Mouse (Mus musculus): ENCODE results near the gene Rabep1. TPM values are rescaled to one million over a fixed set of nuclear protein-coding genes. Genes with fewer than 3 reads are reported as not detected.
"Not testable (repeated sequence)": the region's sequence is repeated elsewhere in the genome, so short reads cannot be mapped to it uniquely, and the experiment has no call there.

Rabep1 gene
- polyA plus RNA-seq, 1 experiment = 12.3 TPM

- DNase-seq (ENCODE audit: low spot score) = no peak
These were observed 13.4 kb upstream of the Rabep1 start for GRCm38 (mm10) chr11:70831201-70831600.

DNA sequence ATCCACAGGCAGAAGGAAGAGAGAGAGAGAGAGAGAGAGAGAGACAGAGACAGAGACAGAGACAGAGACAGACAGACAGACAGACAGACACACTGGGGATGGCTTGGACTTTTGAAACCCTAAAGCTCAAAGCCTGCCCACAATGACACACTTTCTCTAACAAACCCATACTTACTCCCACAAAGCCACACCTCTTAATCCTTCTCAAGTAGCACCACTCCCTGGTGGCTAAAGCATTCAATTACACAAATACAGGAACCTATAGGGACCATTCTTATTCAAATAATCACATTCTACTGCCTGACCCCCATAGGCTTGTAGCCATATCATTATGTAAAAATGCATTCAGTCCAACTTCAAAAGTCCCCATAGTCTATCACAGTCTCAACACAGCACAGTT, 11.2 kb upstream of the Rabep1 start:
- DNase-seq (ENCODE audit: low spot score) = no peak

- DNase-seq (ENCODE audit: low spot score) = no peak
These were observed 10.7 kb upstream of the Rabep1 start for GRCm38 (mm10) chr11:70833831-70834230.

DNA sequence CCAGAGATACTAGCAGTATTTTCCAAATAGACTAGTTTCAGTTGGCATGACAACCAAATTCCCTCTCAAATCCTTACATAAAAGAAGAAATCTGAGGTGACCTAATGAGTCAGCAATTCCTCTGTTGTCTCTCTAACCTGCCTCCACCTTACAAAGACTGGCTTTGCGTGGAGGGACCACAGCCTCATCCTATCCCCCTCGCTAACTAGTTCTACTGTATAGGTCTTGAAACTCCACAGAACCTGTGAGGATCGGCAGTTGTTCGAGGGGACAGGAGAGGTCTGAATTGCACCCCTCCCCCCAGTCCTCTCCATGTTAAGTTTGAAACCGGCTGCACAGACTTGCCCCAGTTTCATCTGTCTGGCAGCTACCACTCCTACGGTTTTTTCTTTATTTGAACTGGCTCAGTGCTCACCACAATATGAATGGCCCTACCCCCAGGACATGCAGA, 9.2 kb upstream of the Rabep1 start:
- no peak for DNase-seq (ENCODE audit: low spot score)

DNA sequence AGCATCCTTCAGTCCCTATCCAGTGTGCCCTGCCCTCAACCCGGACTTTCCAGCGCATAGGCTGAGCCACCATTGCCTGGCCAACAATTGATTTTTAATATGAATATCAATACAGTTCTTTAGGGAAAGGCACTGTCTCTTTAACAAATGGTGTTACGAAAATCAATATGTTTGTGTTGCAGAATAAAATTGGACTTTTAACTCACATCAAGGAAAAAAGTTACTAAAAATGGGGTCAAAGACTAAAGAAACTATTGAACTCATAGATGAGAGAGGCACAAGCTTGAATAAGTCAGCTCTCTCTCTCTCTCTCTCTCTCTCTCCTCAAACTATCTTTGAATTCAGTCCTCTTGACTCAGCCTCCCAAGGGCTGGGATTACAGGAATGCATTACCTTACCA, 7.5 kb upstream of the Rabep1 start:
- no peak for DNase-seq (ENCODE audit: low spot score)

GRCm38 (mm10) chr11:70838610-70839009, 6.0 kb upstream of the Rabep1 start:
- no peak for DNase-seq (ENCODE audit: low spot score)

- no peak for DNase-seq (ENCODE audit: low spot score)
These were observed 1.6 kb upstream of the Rabep1 start for GRCm38 (mm10) chr11:70842983-70843382.

- no peak for DNase-seq (ENCODE audit: low spot score)
These were observed 652 bp upstream of the Rabep1 start for GRCm38 (mm10) chr11:70843701-70844551.

DNA sequence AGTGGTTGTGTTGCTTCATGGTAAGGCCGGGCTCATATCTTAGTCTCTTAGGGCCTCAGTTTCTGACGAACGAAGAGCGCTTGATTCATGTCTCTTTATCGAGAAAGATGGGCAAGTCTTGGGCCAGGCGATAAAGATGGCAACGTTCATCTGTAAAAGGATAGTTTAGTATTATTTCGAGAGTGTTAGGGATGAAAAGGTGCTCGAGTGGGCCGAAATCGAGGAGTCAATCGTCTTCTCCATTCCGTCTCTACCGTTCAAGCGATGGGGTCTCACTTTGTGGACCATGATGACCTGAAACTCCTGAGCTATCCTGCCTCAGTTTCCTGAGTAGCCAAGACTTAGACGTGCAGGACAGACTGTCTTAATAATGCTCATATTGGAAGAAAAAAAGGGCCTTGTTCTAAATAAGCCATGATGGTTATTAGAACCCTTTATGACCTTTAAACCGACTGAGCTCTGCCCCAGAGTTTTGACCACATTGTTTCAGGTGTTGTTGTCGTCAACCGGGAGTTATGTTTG, 940 bp downstream of the Rabep1 start:
- DNase-seq (ENCODE audit: low spot score) = no peak

GRCm38 (mm10) chr11:70846029-70846428, 1.5 kb downstream of the Rabep1 start:
- no peak for DNase-seq (ENCODE audit: low spot score)

DNA sequence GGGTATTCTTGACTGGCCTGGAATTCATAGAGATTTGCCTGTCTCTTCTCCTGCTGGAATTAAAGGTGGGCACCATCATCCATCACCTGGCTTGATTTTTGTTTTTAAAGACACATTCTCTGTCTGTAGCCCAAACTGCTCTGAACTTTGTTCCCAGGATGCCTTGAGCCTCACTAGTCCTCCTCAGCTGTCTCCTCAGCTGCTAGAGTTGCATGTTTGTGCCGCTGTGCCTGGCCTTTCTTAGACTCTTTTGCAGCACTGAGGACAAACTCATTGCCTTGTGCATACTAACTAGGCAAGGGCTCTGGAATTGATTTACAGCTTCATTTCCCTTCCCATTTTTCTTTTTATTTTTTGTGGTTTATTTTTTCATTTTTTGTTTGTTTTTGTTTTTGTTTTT, 15.8 kb downstream of the Rabep1 start:
- no peak for DNase-seq (ENCODE audit: low spot score)

DNA sequence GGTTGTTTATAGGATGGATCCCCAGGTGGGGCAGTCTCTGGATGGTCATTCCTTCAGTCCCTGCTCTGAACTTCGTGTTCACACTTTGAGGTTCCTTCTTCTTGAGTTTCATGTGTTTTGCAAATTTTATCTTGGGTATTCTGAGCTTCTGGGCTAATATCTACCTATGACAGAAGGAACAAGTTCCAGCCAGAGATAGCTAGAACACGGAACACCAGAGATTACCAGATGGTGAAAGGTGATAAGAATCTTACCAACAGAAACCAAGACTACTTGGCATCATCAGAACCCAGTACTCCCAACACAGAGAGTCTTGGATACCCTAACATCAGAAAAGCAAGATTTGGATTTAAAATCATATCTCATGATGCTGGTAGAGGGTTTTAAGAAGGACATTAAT, 18.6 kb downstream of the Rabep1 start:
- not testable (repeated sequence) for DNase-seq (ENCODE audit: low spot score)

DNA sequence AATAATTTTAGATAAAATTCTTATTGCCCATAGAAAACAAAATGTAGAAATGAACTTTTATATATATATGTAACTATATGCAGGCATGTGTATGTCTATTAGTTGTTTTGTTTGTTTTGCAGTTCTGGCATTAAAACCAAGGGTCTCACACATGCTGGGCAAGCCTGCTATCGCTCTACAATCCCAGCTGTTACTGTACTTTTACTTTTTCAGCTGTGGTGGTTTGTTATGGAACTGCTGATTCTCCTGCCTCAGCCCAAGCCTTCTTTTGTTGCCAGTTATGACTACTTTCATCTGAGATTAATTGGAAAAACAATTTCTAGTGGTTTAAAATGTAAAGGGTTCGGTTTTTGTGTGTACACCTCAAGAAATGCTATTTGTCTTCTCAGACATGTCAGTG, 20.6 kb downstream of the Rabep1 start:
- DNase-seq (ENCODE audit: low spot score) = no peak

DNA sequence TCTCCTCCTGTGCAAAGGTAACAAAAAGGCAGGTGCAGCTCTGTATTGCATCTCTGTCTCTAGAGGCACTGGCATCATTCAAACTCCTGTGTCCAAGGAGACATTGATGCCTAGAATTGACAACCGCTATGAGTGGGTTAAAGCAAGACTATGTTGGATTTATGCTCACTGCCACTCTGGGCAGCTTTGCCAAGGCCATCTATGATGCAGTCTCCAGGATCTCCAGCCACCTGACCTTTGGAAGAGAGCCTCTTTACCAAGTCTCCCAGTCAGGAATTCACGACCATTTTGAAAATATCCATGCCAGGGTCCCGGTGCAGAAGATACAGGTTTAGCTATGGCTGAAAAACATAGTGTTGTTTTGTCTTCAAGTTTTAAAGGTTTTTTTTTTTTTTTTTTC, 24.7 kb downstream of the Rabep1 start:
- DNase-seq (ENCODE audit: low spot score) = no peak

- no peak for DNase-seq (ENCODE audit: low spot score)
These were observed 25.2 kb downstream of the Rabep1 start for GRCm38 (mm10) chr11:70869811-70870210.

DNA sequence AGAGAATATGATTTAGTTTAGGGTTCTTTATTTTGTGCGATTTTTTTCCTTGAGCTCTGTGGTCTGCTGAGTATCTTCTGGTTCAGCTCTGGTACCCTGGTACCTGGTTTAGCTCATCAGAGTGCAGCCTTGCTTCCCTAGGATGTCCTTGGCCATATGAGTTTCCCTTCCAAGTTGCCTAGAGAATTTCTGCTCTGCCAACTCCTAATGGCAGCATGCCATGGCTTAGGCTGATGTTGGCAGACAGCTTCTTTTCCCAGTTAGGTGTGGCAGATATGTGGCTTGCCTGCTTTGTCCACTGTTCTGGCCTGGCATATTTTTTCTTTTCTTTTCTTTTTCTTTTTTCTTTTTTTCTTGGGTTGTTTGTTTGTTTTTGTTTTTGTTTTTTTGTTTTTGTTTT, 25.8 kb downstream of the Rabep1 start:
- peak; percentile 29 for DNase-seq (ENCODE audit: low spot score)

DNA sequence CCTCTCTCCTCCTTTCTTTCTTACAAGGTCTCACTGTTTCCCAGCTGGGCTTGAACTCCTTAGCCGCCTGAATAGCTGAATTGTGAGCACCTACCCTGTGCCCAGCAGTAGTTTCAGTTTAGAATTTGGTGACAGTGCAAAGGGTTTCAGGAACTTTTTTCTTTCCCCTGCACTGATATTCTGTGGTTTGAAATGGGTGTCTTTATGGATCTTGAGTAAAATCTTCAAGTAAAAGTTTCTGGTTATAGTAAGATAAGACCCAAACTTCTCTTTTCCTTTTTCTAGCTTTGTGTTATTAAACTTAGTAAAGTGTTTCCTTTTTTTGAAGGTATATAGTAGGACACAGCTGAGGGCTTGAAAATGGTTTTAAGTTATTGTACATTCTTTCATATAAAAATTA, 26.5 kb downstream of the Rabep1 start:
- DNase-seq (ENCODE audit: low spot score) = no peak

- DNase-seq (ENCODE audit: low spot score) = no peak
These were observed 27.3 kb downstream of the Rabep1 start for GRCm38 (mm10) chr11:70871766-70872330.

- no peak for DNase-seq (ENCODE audit: low spot score)
These were observed 29.5 kb downstream of the Rabep1 start for GRCm38 (mm10) chr11:70873846-70874613.

DNA sequence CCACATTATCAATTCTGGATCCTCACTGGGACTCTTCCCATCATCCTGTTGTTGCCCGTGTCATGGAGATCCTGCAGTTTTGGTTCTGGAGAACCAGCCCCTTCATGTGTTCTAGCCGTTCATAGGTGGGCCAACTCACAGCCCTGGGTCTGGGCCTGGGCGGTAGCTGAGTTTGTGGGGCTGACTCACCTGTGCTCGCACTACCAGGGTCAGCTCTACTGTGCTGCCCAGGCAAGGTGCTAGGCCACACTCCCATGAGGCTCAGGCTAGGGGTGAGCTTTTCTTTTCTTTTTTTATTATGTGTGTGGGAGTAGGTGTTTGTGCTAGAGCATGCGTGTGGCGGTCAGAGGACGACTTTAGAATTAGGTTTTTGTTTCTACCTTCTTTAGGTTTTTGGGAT, 33.1 kb downstream of the Rabep1 start:
- no peak for DNase-seq (ENCODE audit: low spot score)

GRCm38 (mm10) chr11:70882905-70883430, 38.4 kb downstream of the Rabep1 start:
- no peak for DNase-seq (ENCODE audit: low spot score)

DNA sequence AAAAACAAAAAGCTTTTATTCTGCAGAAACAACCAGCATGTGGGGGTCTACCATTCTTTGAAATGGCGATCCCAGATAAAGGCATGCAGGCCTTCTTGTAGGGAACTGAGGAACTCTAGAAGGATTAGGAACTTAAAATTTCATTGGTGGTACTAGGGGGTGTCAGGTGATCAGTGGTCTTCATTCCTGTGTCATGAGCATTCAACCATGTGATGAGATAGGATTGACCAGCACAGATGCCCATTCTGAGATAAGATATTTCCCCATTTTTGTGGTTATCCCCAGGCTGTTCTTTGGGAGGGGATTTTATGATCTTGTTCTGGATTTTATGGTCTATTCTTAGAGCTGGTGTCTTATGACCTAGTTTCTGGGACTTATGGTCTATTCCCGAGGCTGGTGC, 46.1 kb downstream of the Rabep1 start:
- no peak for DNase-seq (ENCODE audit: low spot score)

Data from urinary bladder, adult 2 months (tissue).